Mouse (Mus musculus) erythroblast, adult 5-6 weeks (primary cell): ENCODE measurements at regions not wholly inside any gene's neighbourhood (a gene's known extent, or its start where the extent isn't known, plus 50 kb on each side); places are given as distances from the start of the nearest gene placed in this dataset.

Experiments
- ATAC-seq: replicated peaks from 2 replicates; pipeline ENCODE4 v1.8.0; 2016; ENCODE audit warnings: moderate number of reproducible peaks, mild to moderate bottlenecking, moderate TSS enrichment, inconsistent platforms; ENCODE audit not compliant: poor library complexity, low FRiP score, severe bottlenecking

DNA sequence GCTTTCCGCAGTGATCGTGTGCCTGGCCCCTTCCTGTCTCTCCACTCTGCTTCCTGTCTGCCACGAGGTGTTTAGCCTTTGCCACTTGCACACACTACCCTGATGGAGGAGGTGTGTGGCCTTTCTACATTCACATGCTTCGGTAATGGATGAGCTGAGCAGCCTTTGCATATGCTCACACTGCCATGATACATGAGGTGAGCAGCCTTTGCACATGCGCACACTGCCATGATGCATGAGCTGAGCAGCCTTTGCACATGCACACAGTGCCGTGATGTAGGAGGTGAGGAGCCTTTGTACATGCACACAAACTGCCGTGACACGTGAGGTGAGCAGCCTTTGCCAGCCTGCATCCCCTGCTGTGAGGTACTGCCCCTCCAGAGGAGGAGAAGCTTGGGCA lies 58.3 kb downstream of the Erv3 start:
- ATAC-seq: no peak

GRCm38 (mm10) chr2:131800126-131800894 lies 59.2 kb downstream of the Erv3 start:
- no peak for ATAC-seq

DNA sequence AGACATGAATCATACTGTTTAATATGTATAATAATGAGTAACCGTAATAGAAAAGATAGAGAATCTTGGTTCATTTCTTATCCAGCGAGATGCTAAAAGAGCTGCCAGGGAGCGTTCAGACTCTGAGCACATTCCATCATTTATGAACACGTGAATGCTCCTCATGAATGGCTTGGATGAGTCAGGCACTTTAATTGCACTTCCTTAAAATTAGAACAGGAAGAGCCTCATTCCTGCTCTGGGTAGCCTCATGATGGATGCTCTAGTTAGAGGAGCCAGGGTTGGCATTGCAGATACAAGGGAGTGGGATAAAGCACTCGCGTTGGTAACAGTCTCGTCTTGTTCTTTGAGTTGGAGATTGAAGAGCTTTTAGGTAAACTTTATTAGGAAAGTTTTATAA lies 60.1 kb downstream of the Erv3 start:
- no peak for ATAC-seq

DNA sequence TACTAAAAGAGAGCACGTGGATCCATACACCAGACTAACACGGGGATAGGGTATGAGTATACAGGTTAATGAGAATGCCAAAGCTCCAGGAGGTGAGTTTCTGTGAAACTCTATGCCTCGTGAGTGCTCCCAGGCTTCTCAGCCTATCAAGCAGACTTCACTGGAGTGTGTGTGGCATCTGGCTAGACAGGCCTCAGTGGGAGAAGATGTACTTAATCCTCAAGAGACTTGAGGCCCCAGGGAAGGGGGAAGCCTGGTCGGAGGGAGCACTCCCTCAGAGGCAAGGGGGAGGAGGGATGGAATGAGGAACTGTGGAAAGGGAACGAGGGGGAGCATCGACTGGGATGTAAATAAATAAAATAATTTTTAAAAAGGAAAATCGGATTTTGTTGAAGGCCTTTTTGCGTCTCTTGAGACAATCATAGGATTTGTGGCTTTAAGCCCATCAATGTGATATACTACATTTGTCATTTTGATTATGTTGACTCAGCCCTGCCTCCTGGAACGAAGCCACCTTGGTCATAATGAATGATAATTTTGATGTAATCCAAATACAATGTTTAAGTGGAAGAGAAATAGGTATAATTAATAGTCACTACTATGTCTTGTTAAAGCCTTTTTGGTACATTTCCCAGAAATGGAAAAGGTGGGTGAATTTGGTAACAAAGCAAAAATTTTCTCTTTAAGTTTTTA lies 62.4 kb downstream of the Erv3 start:
- no peak for ATAC-seq

DNA sequence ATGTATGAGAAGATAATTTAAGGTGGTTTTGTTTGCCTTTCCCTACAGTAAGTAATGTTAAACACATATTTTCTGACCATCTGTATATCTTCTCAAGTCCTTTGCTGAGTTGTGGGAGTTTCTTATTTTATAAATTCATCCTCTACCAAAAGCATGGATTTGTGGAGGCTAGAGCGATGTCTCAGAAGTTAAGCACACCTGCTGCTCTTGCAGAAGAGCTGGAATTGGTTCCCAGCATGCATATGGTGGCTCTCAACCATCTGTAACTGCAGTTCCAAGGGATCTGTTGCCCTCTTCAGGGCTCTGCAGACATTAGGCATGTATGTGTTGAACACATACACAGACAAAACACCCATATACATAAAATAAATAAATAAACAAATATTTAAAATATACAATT lies 84.2 kb downstream of the Erv3 start:
- ATAC-seq: no peak

- no peak for ATAC-seq
Measured at GRCm38 (mm10) chr2:131773691-131774090, 85.9 kb downstream of the Erv3 start.

DNA sequence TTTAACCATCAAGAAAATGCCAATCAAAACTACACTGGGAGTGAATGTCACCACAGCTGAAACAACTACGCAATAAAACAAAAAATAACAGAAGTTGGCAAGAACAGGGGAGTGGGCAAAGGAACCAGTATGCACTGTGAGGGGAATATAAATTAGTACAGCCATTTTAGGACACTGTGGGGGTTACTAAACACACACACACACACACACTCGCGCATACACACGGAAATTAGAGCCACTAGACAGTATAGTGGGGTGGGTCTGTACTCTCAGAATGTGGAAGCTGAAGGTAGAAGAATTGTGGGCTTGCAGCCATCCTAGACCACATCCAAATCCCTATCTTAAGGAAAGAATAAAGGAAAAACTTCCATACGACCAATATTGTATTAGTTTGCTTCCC lies 87.4 kb downstream of the Erv3 start:
- no peak for ATAC-seq

- ATAC-seq: 0 out of 2 replicates have a peak, but pooled peaks have one; percentile 52
Measured at GRCm38 (mm10) chr2:131770852-131771251, 88.7 kb downstream of the Erv3 start.

DNA sequence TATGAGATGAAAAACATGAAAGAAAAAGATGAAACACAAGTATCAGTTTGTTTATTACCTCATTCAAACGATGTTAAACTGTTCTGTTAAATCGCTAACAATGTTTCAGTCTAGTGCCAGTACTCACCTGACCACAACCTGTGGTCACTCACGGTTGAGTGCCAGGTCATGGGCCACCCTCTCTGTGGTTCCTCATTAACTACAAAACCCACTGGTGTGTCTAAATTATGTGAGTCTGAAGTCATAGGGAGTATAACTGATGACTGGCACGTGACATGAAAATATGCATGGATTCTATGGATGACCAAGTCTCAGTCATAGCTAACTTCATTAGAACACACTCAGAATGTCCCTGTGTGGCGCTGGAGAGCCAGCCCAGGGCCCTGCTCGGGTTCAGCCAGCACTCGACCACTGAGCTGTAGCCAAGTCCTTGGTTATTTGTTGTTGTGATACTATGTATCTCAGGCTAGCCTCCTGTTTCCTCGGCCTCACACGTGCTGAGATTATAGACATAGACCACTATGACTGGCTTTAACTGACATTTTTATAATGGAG lies 89.8 kb downstream of the Erv3 start:
- ATAC-seq: no peak

DNA sequence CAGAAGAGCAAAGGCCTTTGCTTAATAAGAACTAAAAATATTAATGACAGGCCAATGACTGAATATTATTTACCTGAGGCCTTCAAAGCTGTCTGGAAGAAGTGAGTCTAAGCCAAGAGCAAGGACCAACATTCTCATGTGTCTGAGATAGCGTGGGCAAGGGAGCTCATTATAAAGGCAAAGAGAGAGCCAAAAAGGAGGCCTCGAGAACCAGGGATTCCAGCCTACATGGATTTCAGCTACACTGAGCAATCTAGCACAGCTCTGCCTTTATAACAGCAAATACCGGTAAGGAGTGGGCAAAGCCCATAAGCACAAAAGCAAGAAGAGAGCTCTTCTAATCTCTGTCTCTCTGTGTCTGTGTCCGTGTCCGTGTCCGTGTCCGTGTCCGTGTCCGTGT lies 93.0 kb downstream of the Erv3 start:
- no peak for ATAC-seq

DNA sequence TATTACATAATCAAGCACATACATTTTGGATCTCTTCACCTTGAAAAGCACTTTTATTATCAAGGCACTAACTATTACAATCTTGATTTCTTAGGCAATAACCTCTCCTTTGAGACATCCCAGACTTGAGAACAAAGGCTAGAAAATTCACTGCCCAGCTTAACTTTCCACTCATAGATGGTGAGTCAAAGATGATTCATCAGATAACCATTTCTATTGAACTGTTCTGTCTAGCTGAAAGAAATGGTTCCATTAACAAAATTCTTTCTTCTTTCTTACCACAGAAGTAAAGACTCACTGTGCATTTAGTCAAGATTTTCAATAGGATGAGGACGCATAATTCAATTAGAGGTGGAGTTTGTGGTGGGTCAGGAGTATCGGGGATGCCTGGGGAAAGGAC lies 98.0 kb downstream of the Erv3 start:
- ATAC-seq: no peak

GRCm38 (mm10) chr2:131757183-131757903 lies 102.2 kb downstream of the Erv3 start:
- ATAC-seq: no peak

DNA sequence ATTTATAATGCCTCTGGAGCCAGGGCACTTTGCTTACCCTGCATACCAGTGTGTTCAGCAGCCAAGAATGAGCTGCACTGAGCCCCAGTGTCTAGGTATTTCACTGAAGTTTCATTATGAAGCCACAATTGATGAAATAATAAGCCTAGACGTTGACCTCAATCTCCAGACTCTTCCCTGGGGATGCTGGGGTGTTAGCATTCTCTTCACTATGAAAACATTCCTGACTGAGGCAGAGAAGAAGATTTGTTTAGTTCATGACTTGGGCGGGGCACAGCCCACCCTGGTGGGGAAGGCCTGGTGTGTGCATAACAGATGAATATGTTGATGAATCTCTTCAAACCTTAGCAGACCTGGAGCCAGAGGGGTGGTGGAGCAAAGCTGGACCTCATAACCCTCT lies 104.4 kb downstream of the Erv3 start:
- ATAC-seq: no peak

GRCm38 (mm10) chr2:131753436-131753835 lies 106.1 kb downstream of the Erv3 start:
- no peak for ATAC-seq

DNA sequence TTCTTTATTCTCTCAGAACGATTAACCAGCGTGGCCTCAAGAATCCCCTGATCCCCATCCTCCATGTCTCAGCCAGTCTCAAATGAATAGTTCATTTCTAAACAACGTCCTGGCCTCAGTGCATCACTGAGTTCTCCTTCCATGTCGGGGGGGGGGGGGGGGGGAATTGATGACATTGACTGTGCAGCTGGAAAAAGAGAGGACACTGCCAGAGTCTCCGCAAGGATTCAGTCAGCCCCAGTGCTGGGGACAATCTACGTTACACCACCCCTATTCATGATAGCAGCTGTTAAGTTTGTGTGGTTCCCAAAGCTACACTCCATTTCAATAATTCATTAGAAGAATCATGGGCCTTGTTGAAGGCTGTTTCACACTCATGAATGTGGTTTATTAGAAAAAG lies 108.9 kb downstream of the Erv3 start:
- no peak for ATAC-seq

DNA sequence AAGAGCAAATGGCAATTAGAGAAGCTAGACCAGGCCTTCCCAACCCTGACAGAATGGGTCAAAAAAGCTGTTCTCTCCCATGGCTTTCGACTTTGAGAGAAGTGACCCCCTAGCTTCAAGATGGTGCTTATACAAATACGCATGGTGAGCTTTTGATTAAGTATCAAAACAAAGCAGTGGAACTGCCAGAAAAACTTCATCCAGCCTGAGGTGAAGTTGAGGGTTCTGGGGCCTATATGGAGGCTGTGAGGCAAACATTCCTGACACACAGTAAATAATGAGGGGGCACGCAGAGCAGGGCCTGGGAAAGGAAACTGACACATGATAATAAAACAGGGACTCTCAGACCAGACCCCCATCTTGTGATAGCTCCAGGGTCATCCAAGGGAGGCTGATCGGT lies 109.3 kb downstream of the Erv3 start:
- ATAC-seq: no peak

- ATAC-seq: no peak
Measured at GRCm38 (mm10) chr2:131749746-131750145, 109.8 kb downstream of the Erv3 start.

GRCm38 (mm10) chr2:131748791-131749190 lies 110.8 kb downstream of the Erv3 start:
- ATAC-seq: no peak

DNA sequence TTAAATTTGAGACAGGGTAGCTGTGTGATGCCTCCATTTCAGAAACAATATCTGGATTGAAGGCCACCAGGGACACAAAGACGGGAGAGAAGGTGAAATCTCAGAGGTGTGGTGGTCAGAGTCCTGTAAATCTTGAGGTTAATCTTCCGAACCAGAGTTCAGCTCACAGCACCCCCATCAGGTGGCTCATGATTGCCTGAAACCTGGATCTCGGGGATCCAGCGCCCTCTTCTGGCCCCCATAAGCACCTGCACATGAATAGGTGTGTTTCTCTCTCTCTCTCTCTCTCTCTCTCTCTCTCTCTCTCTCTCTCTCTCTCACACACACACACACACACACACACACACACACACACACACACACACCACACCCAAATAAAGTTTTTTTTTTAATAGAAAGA lies 111.8 kb downstream of the Erv3 start:
- ATAC-seq: no peak

- no peak for ATAC-seq
Measured at GRCm38 (mm10) chr2:131745381-131745895, 114.1 kb downstream of the Erv3 start.
